Mouse (Mus musculus) left cerebral cortex, adult 18-20 months (tissue): ENCODE data around the gene Ticam1. TPM values are rescaled to one million over a fixed set of nuclear protein-coding genes. Genes with fewer than 3 reads are reported as not detected.
A peak's percentile ranks its signal among the peaks of the same experiment; 100 is the strongest.

Experiments used
- DNase-seq, 2 experiments: peaks; one replicate each; pipeline ENCODE4 v3.0.0; 2021 to 2022; ENCODE audit warnings: low spot score in 2 of 2, mixed read lengths in 1 of 2
- long read RNA-seq, 2 experiments: library from polyadenylated mRNA; stranded (forward); transcript quantifications; one replicate each; pipeline ENCODE4 v2.0.0; 2021
- total RNA-seq, 2 experiments: library from RNA; stranded (reverse); gene quantifications; 2 replicates each; pipeline ENCODE4 v1.2.3; 2021

Gene Ticam1
- 1 to 10 TPM; 5.2 to 7.6 TPM for total RNA-seq
- long read RNA-seq, experiment 1, partial matches to known transcripts, result 1 of 3 reads
- long read RNA-seq, experiment 1, other reads (novel, unspliced or antisense), result 1 of 3 reads
- long read RNA-seq, experiment 2, partial matches to known transcripts, result 0 of 4 reads
- long read RNA-seq, experiment 2, other reads (novel, unspliced or antisense), result 1 of 4 reads

DNA sequence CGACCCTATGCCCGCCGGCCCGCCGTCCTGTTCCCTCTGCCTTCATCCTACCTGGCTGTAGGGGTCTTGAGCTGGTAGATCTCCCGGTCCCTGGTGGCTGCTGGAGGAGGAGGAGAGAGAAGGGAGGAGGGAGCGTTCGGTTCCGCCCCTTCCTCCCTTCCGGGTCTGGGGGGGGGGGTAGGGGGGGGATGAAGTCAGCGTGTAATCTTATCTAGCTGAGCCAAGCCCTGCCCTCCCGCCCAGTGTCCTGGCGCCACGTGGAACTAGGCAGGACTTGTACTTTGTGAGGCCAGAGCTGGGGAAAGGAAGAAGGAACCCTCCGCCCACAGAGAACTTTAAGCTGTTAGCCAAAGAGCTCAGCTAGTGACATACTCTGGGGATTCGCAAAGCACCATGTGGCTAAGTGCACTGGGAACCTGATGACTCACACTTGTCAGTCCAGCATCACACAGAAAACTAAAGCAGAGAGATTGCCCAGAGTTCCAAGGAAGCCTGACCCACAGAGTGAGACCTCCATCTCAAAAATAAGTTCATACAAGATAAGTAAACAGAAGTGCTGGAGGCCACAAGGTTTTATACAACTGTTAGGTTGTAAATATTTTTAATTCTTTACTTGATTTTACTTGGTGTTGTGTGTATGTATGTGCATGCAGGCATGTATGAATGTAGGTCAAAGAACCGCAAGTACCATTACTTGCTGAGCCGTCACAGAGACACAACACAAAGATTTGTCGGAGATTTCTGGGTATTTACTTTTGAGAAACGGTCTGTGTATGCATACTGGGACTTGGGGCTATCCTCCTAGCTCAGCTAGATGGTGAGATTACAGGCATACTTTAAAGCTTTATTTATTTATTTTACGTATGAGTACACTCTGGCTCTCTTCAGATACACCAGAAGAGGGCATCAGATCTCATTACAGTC lies at the start of gene Ticam1:
Gene Ticam1 (minus strand): TSS at position 144 of the 924 bp plus-strand sequence.
- DNase-seq, result peak; percentile 74 to 80

GRCm38 (mm10) chr17:56325450-56326152 lies 49.0 kb upstream of the Ticam1 start, which contains the start of gene Kdm4b:
TSS of gene Kdm4b (plus strand) at chr17:56326062.
- peak; percentile 96 to 99 for DNase-seq

- DNase-seq, result no peak
Observed at GRCm38 (mm10) chr17:56324419-56324818, 47.8 kb upstream of the Ticam1 start.

DNA sequence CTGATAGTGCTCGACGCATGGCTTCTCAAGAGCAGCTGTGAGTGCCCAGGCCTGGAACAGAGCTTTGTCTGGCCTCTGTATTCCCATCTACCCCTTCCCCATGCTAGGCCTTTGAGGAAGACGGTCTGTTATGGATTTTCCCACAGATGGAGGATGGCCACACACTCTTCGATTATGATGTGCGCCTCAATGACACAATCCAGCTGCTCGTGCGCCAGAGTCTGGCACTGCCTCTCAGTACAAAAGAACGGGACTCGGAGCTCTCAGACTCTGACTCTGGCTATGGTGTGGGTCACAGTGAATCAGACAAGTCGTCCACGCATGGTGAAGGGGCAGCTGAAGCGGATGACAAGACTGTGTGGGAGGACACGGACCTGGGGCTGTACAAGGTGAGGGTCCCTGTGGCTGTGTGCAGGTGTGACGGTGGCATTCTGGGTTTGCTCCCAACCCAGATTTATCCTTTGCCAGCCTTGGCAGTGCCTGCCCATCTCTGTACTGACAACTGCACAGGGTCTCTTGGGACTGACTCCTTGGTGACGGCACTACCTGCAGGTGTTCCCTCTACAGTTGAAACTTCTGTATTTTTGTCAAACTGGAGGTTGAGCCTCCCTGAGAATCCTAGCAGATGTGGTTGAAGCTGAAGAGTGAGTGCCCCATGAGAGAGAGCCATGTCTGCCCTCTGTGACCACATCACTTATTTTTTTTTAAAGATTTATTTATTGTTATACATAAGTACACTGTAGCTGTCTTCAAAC lies 32.8 kb upstream of the Ticam1 start:
- no peak for DNase-seq

GRCm38 (mm10) chr17:56308088-56308487 lies 31.5 kb upstream of the Ticam1 start:
- no peak for DNase-seq

- no peak for DNase-seq
Observed at GRCm38 (mm10) chr17:56305826-56306225, 29.2 kb upstream of the Ticam1 start.

GRCm38 (mm10) chr17:56305156-56305555 lies 28.6 kb upstream of the Ticam1 start:
- DNase-seq, result no peak

DNA sequence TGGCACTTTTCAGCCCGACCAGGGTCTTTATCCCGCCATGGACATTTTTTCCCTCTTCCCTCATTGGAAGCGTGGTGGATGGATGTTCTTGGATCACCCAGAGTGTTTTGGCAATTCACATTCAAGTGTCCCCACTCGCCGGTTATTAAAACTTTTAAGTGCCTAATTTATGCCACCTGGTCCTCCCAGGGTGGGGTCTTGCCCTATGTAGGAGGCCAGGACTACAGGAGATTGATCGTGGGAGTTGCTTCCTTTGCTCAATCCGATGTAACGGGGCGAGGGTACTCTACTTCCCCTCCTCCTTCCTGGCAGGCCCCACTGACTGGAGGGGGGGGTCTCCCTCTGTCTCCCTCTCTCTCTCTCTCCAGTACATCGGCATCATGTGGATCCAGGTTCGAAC lies 28.1 kb upstream of the Ticam1 start:
- no peak for DNase-seq

GRCm38 (mm10) chr17:56303847-56304586 lies 27.4 kb upstream of the Ticam1 start:
- peak; percentile 91 to 93 for DNase-seq

- no peak for DNase-seq
Observed at GRCm38 (mm10) chr17:56303160-56303846, 26.7 kb upstream of the Ticam1 start, which contains the start of gene Uhrf1. TSS of gene Uhrf1 (plus strand) at chr17:56303321.

DNA sequence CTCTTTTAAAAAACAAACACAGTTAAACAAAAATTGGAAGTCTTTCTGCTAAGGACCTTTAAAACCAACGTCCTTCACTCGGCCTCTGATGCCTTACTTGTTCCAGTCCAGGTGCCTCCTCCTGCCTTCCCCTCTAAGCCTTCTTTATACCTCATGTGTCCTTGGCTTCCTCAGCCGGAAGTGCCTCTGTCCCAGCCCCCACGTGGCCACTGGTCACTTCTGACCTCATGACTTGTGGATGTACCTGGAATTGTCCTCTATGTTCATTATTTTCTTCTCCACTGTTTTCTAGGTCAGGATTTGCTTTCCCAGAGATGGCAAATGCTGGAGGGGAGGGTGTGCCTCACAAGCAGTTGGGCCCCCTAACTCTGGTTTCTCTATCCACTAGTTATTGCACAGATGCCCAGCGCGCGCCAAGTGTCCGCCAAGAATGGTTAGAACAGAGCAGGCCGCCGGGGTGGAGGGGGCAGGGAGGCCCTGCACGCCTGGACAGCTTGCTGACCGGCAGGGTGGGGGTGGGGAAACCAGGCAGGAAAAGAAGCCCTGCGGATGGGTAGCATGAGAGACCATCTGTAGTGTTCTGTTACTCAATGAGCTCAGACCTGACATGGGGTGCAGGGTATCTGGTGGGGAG lies 25.9 kb upstream of the Ticam1 start:
- DNase-seq, result no peak

- DNase-seq, result no peak
Observed at GRCm38 (mm10) chr17:56300186-56300585, 23.6 kb upstream of the Ticam1 start, which contains the start of gene Arrdc5. TSS of gene Arrdc5 (minus strand) at chr17:56300286.

DNA sequence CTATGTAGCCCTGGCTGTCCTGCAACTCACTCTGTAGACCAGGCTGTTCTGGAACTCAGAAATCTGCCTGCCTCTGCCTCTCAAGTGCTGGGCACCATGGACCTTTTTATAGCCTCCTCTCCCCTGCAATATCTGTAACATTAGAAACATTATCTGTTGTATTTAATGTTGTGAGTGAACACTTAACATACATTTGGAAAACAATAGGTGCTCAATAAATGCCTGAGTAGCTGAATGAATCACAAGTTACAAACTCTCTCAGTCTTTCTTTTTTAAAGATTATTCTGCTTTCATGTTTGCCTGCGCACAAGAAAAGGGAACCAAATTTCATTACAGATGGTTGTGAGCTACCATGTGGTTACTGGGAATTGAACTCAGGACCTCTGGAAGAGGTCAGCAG lies 21.7 kb upstream of the Ticam1 start:
- DNase-seq, result no peak

DNA sequence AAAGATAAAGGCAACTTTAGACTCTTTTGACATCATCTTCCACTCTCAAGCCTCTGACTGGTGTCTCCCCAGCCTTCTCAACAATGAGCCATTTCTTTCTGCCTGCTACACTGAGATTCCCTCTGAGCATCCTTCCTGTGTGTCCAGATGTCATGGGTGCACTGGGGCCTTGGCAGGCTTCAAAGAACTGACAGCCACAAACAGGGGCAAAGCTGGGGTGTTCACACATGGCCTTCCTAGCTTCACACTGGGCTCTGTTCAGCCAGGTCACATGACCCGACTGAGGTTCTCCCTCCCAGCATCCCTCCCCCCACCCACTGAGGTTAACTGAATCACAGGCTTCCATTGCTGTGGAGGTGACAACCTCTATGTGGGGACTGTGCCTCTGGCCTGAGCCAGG lies 19.6 kb upstream of the Ticam1 start:
- no peak for DNase-seq

DNA sequence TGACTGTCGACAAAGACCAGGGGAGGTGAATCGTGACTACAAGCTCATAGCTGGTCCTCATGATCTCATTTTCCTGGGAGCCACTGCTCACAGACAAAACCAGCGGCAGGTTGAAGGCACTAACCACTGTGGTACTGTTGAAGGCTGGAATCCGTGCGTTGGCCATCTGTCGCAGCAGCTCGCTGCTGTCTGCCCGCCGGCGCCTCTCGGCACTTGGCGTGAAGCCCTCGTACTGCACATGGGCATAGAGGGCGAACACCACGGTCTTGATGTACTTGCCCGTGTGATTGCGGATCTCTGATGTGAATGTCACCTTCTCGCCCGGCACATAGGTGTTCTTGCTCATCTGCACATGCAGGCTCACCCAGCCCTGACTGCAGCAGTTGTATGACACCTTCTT lies 17.7 kb upstream of the Ticam1 start:
- DNase-seq, result peak in 1 of 2 experiments; percentile 53

DNA sequence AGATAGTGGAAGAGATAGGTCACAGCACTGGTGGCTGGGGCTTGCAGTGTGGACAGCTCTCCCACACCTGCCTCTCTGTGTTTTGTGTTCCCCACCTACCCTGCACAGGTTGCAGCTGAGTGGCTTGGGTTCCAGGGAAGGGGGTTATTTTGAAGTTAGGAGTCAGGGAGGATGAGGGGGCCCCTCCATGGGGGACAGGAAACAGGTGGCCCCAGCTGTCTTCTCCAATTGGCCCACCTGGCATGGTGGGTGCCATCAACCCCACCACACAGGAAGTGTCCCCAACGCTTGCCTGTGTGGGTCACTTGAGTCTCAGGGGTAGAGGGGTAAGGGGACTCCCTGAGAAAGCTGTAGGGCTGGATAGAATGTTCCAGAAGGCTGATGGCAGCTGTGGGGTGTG lies 16.7 kb upstream of the Ticam1 start:
- no peak for DNase-seq

DNA sequence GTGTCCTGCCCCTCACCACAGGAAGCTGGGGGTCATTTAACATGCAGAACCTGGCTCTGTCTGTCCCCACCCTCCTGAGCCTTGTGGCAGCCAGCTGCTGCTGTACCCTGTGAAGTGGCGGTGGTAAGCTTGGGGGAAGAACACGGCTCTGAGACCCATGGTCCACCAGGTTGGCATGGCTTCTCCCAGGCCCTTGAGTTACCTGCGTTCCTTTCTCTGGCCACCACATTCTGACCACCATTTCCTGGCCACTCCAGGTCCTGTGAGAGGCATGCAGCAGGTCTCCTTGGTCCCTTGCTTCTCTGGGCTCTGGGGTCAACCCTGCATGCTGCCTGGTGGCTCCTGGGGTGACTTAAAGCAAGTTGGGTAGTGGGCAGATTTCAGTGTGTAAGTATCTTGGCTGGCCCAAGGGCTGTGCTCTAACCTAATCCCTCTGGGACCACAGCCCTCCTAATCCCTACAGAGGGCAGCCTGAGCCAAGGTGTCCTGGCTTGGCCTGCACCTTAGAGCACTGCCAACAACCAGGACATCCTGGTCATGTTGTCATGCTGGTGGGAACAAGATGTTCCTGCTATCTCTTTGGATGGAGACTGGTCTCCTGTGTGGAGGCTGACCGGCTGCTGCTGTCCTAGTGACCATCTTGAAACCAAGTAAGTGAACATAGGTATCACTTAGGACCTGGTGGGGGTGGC lies 16.1 kb upstream of the Ticam1 start, which contains the start of gene Plin3:
Gene Plin3 (minus strand): TSS at position 343 of the 692 bp plus-strand sequence.
- no peak for DNase-seq

DNA sequence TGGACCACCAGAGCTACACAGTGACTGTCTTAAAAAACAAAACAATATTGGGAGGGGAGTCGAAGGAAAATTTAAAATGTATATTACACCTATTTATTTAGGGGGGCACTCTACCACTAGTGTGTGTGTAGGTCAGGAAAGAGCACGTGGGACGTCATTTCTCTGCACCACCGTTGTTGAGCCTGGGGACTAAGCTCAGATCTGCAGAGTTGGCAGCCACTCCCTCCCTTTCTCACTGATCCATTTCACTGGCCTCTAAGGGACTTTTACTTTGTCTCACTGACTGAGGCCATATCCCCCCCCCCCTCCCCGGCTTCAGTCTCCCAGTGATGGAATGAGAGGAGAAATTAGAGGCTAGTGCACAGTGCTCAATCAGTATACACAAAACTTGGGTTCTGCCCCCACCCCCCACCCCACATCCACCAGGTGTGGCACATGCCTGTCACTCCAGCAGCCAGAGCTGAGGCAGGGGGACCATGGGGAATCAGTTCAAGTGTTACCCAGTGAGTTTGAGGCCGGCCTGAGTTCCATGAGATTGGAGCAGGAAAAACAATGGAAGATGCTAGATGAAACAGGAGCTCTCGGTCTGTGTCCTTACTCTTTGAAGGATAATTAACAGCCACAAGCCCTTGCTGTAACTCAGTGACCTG lies 15.4 kb upstream of the Ticam1 start:
- no peak for DNase-seq
